Mouse (Mus musculus) limb, embryonic 13.5 days (tissue): ENCODE measurements around the gene Hist3h2a. TPM values are rescaled to one million over a fixed set of nuclear protein-coding genes. Genes with fewer than 3 reads are reported as not detected.

Source experiments
- ATAC-seq: fragments of 200-750 bp; cut with Nextera tagmentation; 2 replicates; pipeline ENCODE4 v1.8.0; 2017; ENCODE audit warnings: low read depth, moderate number of reproducible peaks, moderate TSS enrichment; ENCODE audit not compliant: low FRiP score
- H3K27ac ChIP-seq: fragments of 300-500 bp; sonication (generic); 2 replicates; pipeline ENCODE4 v1.5.1; 2015; ENCODE audit warnings: inconsistent platforms, mild to moderate bottlenecking, moderate library complexity
- H3K27me3 ChIP-seq: fragments of 300-500 bp; sonication (generic); 2 replicates; pipeline ENCODE4 v1.6.1; 2015; ENCODE audit warnings: mild to moderate bottlenecking, inconsistent platforms
- H3K36me3 ChIP-seq: fragments of 300-500 bp; sonication (generic); 2 replicates; pipeline ENCODE4 v1.6.1; 2015; ENCODE audit warnings: inconsistent platforms, mild to moderate bottlenecking, moderate library complexity
- H3K4me1 ChIP-seq: fragments of 300-500 bp; sonication (generic); 2 replicates; pipeline ENCODE4 v1.6.1; 2015; ENCODE audit warnings: inconsistent platforms
- H3K4me2 ChIP-seq: fragments of 300-500 bp; sonication (generic); replicated peaks from 2 replicates; pipeline ENCODE4 v1.6.1; 2015; ENCODE audit warnings: inconsistent platforms, mild to moderate bottlenecking, moderate library complexity
- H3K4me3 ChIP-seq: fragments of 300-500 bp; sonication (generic); 2 replicates; pipeline ENCODE4 v1.5.1; 2015; ENCODE audit warnings: moderate library complexity, mild to moderate bottlenecking, inconsistent platforms
- H3K9ac ChIP-seq: fragments of 300-500 bp; sonication (generic); 2 replicates; pipeline ENCODE4 v1.6.1; 2015; ENCODE audit warnings: mild to moderate bottlenecking, inconsistent platforms
- H3K9me3 ChIP-seq: fragments of 300-500 bp; sonication (generic); 2 replicates; pipeline ENCODE4 v1.6.1; 2016; ENCODE audit warnings: inconsistent platforms
- WGBS: fragments of 180-500 bp; shearing (Covaris S2); methylation state at CpG from one replicate; pipeline ENCODE4 v1.1.7; 2015; 5-methylcytosine and 5-hydroxymethylcytosine counted together
- microRNA-seq: library from miRNA; unstranded; fragments of <30 nt; microRNA quantifications from one replicate; pipeline ENCODE4, GENCODE M21; 2016
- polyA plus RNA-seq: library from polyadenylated mRNA; unstranded; fragments of >200 nt; fragmentation: Nextera tagmentation; extraction: Ambion mirVana; gene quantifications from 2 replicates; pipeline ENCODE4 v1.2.1, GENCODE M21; 2015

Gene Hist3h2a
- polyA plus RNA-seq, 1 experiment from 2014 or later: 29.9 TPM

- no peak overlapping the region for H3K4me2 ChIP-seq
- no peaks in the 10 kb centered on the region for H3K27me3 ChIP-seq
- H3K9me3 ChIP-seq: no peaks in the 10 kb centered on the region
- H3K4me1 ChIP-seq: no peaks in the 10 kb centered on the region
- H3K27ac ChIP-seq: no peak overlapping the region
- no peak overlapping the region for H3K9ac ChIP-seq
- no peak overlapping the region for H3K4me3 ChIP-seq
- 76% methylated on average over 7 of the region's 7 CpGs for WGBS
- ATAC-seq: no peak
- no peaks in the 10 kb centered on the region for H3K36me3 ChIP-seq
Observed at GRCm38 (mm10) chr11:59002327-59003079, 48.0 kb downstream of the Hist3h2a start.

Small RNAs within 50 kb of the gene (microRNA-seq; reads per million reads assigned to microRNA genes)
- gene Gm44313: not detected

Other genes with a start within 250 kb of the Hist3h2a start
- not detected in 2 replicates for gene Olfr318, start 230.7 kb upstream of the Hist3h2a start, polyA plus RNA-seq
- not detected in 2 replicates for gene Olfr317, start 215.5 kb upstream of the Hist3h2a start, polyA plus RNA-seq
- gene Olfr316, start 202.0 kb upstream of the Hist3h2a start, polyA plus RNA-seq: not detected in 2 replicates
- not detected in 2 replicates for gene Olfr315, start 181.5 kb upstream of the Hist3h2a start, polyA plus RNA-seq
- gene Olfr314, start 171.7 kb upstream of the Hist3h2a start, polyA plus RNA-seq: not detected in 2 replicates
- gene Fam183b, start 152.7 kb upstream of the Hist3h2a start, polyA plus RNA-seq: not detected in 2 replicates
- gene Olfr313, start 139.7 kb upstream of the Hist3h2a start, polyA plus RNA-seq: not detected in 2 replicates
- gene Olfr312, start 125.4 kb upstream of the Hist3h2a start, polyA plus RNA-seq: not detected in 2 replicates
- not detected in 2 replicates for gene Olfr311, start 115.4 kb upstream of the Hist3h2a start, polyA plus RNA-seq
- 12.8 and 12.9 TPM in 2 replicates for gene Gm12258, start 107.5 kb upstream of the Hist3h2a start, polyA plus RNA-seq
- gene 2810021J22Rik, start 87.5 kb upstream of the Hist3h2a start, polyA plus RNA-seq: 8.0 and 10.9 TPM in 2 replicates
- gene Zfp39, start 50.5 kb upstream of the Hist3h2a start, polyA plus RNA-seq: 6.2 and 7.1 TPM in 2 replicates
- gene Btnl10, start 36.8 kb upstream of the Hist3h2a start, polyA plus RNA-seq: 0.11 TPM in 1 of 2 replicates, not detected in the other
- 245 and 261 TPM in 2 replicates for gene Rnf187, start 15.8 kb upstream of the Hist3h2a start, polyA plus RNA-seq
- 35.8 and 40.7 TPM in 2 replicates for gene Hist3h2ba, start 5.8 kb upstream of the Hist3h2a start, polyA plus RNA-seq
- gene Trim17, start within 50 bp of the Hist3h2a start, polyA plus RNA-seq: 0.87 and 1.7 TPM in 2 replicates
- 23.8 and 24.0 TPM in 2 replicates for gene Trim11, start 23.4 kb downstream of the Hist3h2a start, polyA plus RNA-seq
- gene Obscn, start 181.7 kb downstream of the Hist3h2a start, polyA plus RNA-seq: 1.5 and 1.7 TPM in 2 replicates
- gene Iba57, start 209.1 kb downstream of the Hist3h2a start, polyA plus RNA-seq: 3.5 and 4.4 TPM in 2 replicates
- gene Gjc2, start 228.5 kb downstream of the Hist3h2a start, polyA plus RNA-seq: 0.25 and 0.47 TPM in 2 replicates
- 136 and 138 TPM in 2 replicates for gene Guk1, start 237.5 kb downstream of the Hist3h2a start, polyA plus RNA-seq
- gene Mrpl55, start 247.8 kb downstream of the Hist3h2a start, polyA plus RNA-seq: 90.5 and 91.5 TPM in 2 replicates